Mouse (Mus musculus): ENCODE measurements around the gene Mnt. TPM values are rescaled to one million over a fixed set of nuclear protein-coding genes. Genes with fewer than 3 reads are reported as not detected.

Gene Mnt
- polyA plus RNA-seq, 2 experiments = 1.2 to 2.5 TPM

GRCm38 (mm10) chr11:74831606-74832451, 1.1 kb downstream of the Mnt start:
- Histone ChIP-seq H3K4me2 (ENCODE audit: low read depth) (peak overlapping the region; percentile 100), H3K4me3 (ENCODE audit: insufficient read depth in 1 of 2, low read depth in 2 of 2, low read length in 2 of 2) (peak overlapping the region; percentile 69 to 84), H3K9ac (replicated peaks) (peak overlapping the region; percentile 66), H3K27me3 (ENCODE audit: control insufficient read depth, insufficient read depth, low read length) (no peaks in the 10 kb centered on the region), H3K4me1 (replicated peaks; ENCODE audit: control insufficient read depth in 2 of 2, insufficient read depth in 2 of 2, low read length in 1 of 2) (peaks cover 33 to 54% of the 10 kb centered on the region in 2 experiments), H3K9me3 (ENCODE audit: control insufficient read depth, low read length) (no peaks in the 10 kb centered on the region), H3K27ac (peak overlapping the region; percentile 91), H3K36me3 (replicated peaks; ENCODE audit: control insufficient read depth, insufficient read depth, low read depth) (no peaks in the 10 kb centered on the region)
- DNase-seq (ENCODE audit: low read depth in 3 of 3, low spot score in 3 of 3) (peak; percentile 92 to 94 (median 93)), ATAC-seq (ENCODE audit: insufficient read depth) (peak; percentile 80)
- WGBS (ENCODE audit: insufficient replicate concordance) = under 1% methylated on average over 60 of the region's 61 CpGs
- no peak for TF ChIP-seq EP300 (IDR thresholded peaks at IDR 0.05; ENCODE audit: low read depth)

- peaks cover 40 to 56% of the 10 kb centered on the region in 2 experiments for H3K4me1 ChIP-seq (replicated peaks; ENCODE audit: control insufficient read depth in 2 of 2, insufficient read depth in 2 of 2, low read length in 1 of 2)
- peak in 2 of 3 experiments; percentile 54 to 63 for DNase-seq (ENCODE audit: low read depth in 3 of 3, low spot score in 3 of 3)
- ATAC-seq (ENCODE audit: insufficient read depth) = no peak
- peak overlapping the region; percentile 60 to 84 for H3K4me3 ChIP-seq (ENCODE audit: insufficient read depth in 1 of 2, low read depth in 2 of 2, low read length in 2 of 2)
- no peaks in the 10 kb centered on the region for H3K9me3 ChIP-seq (ENCODE audit: control insufficient read depth, low read length)
- H3K27me3 ChIP-seq (ENCODE audit: control insufficient read depth, insufficient read depth, low read length) = no peaks in the 10 kb centered on the region
- peak overlapping the region; percentile 91 for H3K27ac ChIP-seq
- H3K9ac ChIP-seq (replicated peaks) = peak overlapping the region; percentile 77
- TF ChIP-seq EP300 (IDR thresholded peaks at IDR 0.05; ENCODE audit: low read depth) (no peak), CTCF (IDR thresholded peaks at IDR 0.05; ENCODE audit: low read depth) (no peak)
- H3K4me2 ChIP-seq (ENCODE audit: low read depth) = peak overlapping the region; percentile 100
- H3K36me3 ChIP-seq (replicated peaks; ENCODE audit: control insufficient read depth, insufficient read depth, low read depth) = no peaks in the 10 kb centered on the region
- WGBS (ENCODE audit: insufficient replicate concordance) = under 1% methylated on average over 26 of the region's 26 CpGs
These were observed 1.9 kb downstream of the Mnt start for GRCm38 (mm10) chr11:74832503-74833143.

GRCm38 (mm10) chr11:74833536-74834358, 3.0 kb downstream of the Mnt start:
- Histone ChIP-seq H3K27ac (peak overlapping the region; percentile 49), H3K9ac (replicated peaks) (no peak overlapping the region; the same call in 1 of the 2 replicates), H3K9me3 (ENCODE audit: control insufficient read depth, low read length) (no peaks in the 10 kb centered on the region), H3K4me1 (replicated peaks; ENCODE audit: control insufficient read depth in 2 of 2, insufficient read depth in 2 of 2, low read length in 1 of 2) (peaks cover 34 to 45% of the 10 kb centered on the region in 2 experiments), H3K4me2 (ENCODE audit: low read depth) (peak overlapping the region; percentile 100), H3K27me3 (ENCODE audit: control insufficient read depth, insufficient read depth, low read length) (no peaks in the 10 kb centered on the region), H3K4me3 (ENCODE audit: insufficient read depth in 1 of 2, low read depth in 2 of 2, low read length in 2 of 2) (no peak overlapping the region), H3K36me3 (replicated peaks; ENCODE audit: control insufficient read depth, insufficient read depth, low read depth) (no peaks in the 10 kb centered on the region)
- no peak for DNase-seq (ENCODE audit: low read depth in 3 of 3, low spot score in 3 of 3)
- no peak for ATAC-seq (ENCODE audit: insufficient read depth)
- TF ChIP-seq CTCF (IDR thresholded peaks at IDR 0.05; ENCODE audit: low read depth) = no peak
- TF ChIP-seq EP300 (IDR thresholded peaks at IDR 0.05; ENCODE audit: low read depth) = no peak
- WGBS (ENCODE audit: insufficient replicate concordance) = 69% methylated on average over 8 of the region's 8 CpGs

- Histone ChIP-seq H3K9me3 (ENCODE audit: control insufficient read depth, low read length) (no peaks in the 10 kb centered on the region), H3K4me2 (ENCODE audit: low read depth) (no peak overlapping the region), H3K27ac (peak overlapping the region; percentile 49), H3K9ac (replicated peaks) (no peak overlapping the region), H3K4me1 (replicated peaks; ENCODE audit: control insufficient read depth in 2 of 2, insufficient read depth in 2 of 2, low read length in 1 of 2) (peaks cover 31 to 45% of the 10 kb centered on the region in 2 experiments), H3K36me3 (replicated peaks; ENCODE audit: control insufficient read depth, insufficient read depth, low read depth) (no peaks in the 10 kb centered on the region), H3K4me3 (ENCODE audit: insufficient read depth in 1 of 2, low read depth in 2 of 2, low read length in 2 of 2) (no peak overlapping the region), H3K27me3 (ENCODE audit: control insufficient read depth, insufficient read depth, low read length) (no peaks in the 10 kb centered on the region)
- TF ChIP-seq EP300 (IDR thresholded peaks at IDR 0.05; ENCODE audit: low read depth) = no peak
- TF ChIP-seq CTCF (IDR thresholded peaks at IDR 0.05; ENCODE audit: low read depth) = peak; percentile 34
- ATAC-seq (ENCODE audit: insufficient read depth) (no peak), DNase-seq (ENCODE audit: low read depth in 3 of 3, low spot score in 3 of 3) (no peak)
- 27% methylated on average over 1 of the region's 1 CpGs for WGBS (ENCODE audit: insufficient replicate concordance)
These were observed 3.6 kb downstream of the Mnt start for GRCm38 (mm10) chr11:74834359-74834638.

All from liver, embryonic 14.5 days (tissue).